Mouse (Mus musculus): Measurements from ENCODE around the gene Terb2.

- TF ChIP-seq POLR2A (IDR thresholded peaks at IDR 0.05; ENCODE audit: insufficient read depth, low read depth, low read length) (no peak), CTCF (IDR thresholded peaks at IDR 0.05; ENCODE audit: insufficient read depth, low read depth, low read length) (no peak)
Measured at GRCm38 (mm10) chr2:122141332-122141967, 44.6 kb upstream of the Terb2 start.
